Mouse (Mus musculus): ENCODE results near the gene Mip. TPM values are rescaled to one million over a fixed set of nuclear protein-coding genes. Genes with fewer than 3 reads are reported as not detected.
A peak's percentile ranks its signal among the peaks of the same experiment; 100 is the strongest.
"Not testable (repeated sequence)": the region's sequence is repeated elsewhere in the genome, so short reads cannot be mapped to it uniquely, and the experiment has no call there.

Gene Mip
- polyA plus RNA-seq (2015; fragmentation: Nextera tagmentation; extraction: Ambion mirVana): 0.13 and 0.21 TPM in 2 replicates

DNA sequence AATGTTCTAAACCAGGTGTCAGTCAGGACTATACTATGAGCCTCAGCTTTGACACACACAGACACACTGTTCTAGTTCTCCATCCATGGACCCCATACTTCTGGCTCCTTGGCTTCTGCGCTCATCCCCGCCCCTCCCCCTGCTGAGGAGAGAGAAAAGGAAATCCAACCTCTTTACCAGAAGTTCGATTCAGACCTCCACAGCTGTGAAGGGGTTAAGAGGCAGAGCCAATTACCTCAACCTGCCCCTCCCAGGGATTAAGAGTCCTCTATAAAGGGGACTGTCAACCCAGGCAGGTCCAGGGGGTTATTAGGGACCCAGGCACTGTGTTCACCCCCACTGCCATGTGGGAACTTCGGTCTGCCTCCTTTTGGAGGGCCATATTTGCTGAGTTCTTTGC is at the start of gene Mip:
Mip (plus strand) TSS at position 301 of the 400 bp plus-strand sequence.
- no peaks in the 10 kb centered on the region for H3K9me3 ChIP-seq (replicated peaks)
- 12% methylated on average over 4 of the region's 4 CpGs for WGBS
- H3K4me3 ChIP-seq: no peak within 1 kb of the TSS
- H3K27ac ChIP-seq: no peak within 1 kb of the TSS
- no peaks in the 10 kb centered on the region for H3K27me3 ChIP-seq
- H3K4me2 ChIP-seq: no peak within 1 kb of the TSS
- ATAC-seq: no peak
- H3K36me3 ChIP-seq (ENCODE audit: poor library complexity, severe bottlenecking): no peaks in the 10 kb centered on the region
- H3K4me1 ChIP-seq: peaks cover 11% of the 10 kb centered on the region; the same call in 1 of the 2 replicates
- no peak within 1 kb of the TSS for H3K9ac ChIP-seq

DNA sequence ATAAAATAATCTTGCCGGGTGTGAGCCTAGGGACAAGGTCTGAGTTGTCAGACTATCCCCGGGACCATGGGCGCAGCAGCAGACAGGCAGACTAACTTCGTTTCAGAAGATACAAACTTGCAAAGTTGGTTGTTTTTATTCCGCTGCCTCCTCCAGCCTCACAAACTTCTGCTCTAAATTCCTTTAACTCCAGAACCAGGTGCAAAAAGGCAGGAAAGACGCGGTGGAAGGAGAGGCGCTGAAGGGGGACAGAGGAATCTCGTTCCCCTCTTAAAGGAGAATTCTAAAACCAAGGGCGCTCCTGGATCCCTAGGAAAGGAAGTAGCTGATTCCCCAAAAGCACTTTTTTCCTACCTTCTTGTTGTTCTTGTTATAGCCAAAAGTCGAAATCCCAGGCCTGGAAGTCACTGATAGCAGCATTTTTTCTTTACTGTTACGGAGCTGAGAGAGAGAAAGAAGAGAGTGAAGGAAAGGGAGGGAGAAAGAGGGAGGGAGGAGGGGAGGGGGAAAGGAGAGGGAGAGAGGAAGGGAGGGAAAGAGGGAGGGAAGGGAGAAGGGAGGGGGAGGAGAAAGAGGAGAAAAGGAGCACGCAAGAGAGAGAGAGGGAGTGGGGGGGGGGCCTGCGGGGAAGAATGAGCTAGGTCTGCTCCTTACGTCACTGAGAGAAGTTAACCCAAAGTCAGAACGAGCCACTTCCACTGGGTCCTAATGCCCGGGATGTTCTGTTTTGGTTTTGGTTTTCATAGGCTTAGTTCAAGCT is 49.5 kb upstream of the Mip start:
- Histone ChIP-seq H3K27me3 (no peaks in the 10 kb centered on the region), H3K4me1 (peaks cover 22% of the 10 kb centered on the region), H3K9me3 (replicated peaks) (no peaks in the 10 kb centered on the region), H3K27ac (peak overlapping the region; percentile 22; the same call in 1 of the 2 replicates), H3K4me2 (peak overlapping the region; percentile 67), H3K4me3 (peak overlapping the region; percentile 52), H3K36me3 (ENCODE audit: poor library complexity, severe bottlenecking) (no peaks in the 10 kb centered on the region), H3K9ac (peak overlapping the region; percentile 68)
- under 1% methylated on average over 17 of the region's 17 CpGs for WGBS
- peak; percentile 92 for ATAC-seq

GRCm38 (mm10) chr10:128177316-128177715 is 48.3 kb upstream of the Mip start:
- WGBS: 89% methylated on average over 4 of the region's 4 CpGs
- no peak for ATAC-seq

DNA sequence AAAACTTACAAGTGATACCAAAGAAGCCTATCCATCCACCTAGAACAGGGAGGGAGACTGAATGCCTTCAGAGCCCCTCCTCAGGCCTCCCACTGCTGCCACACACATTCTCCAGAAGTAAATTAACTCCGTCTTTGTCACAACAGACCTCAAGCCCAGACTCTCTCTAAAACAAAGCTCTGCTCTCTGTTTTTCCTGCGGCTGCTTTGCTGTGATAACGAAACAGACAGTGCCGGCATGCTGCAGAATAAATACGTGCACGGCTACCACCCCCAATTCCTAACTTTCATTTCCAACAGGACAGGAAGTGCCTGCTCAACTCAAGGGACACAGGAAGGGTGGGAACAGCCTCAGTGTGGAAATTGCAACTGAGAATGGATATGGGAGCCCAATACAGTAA is 45.6 kb upstream of the Mip start, which contains the start of gene Rbms2:
Rbms2 (minus strand) TSS at position 309 of the 400 bp plus-strand sequence.
- Histone ChIP-seq H3K4me3 (no peak within 1 kb of the TSS), H3K9me3 (replicated peaks) (no peaks in the 10 kb centered on the region), H3K4me1 (peaks cover 15% of the 10 kb centered on the region), H3K9ac (peak within 1 kb of the TSS; percentile 12; the same call in 1 of the 2 replicates), H3K27ac (no peak within 1 kb of the TSS), H3K27me3 (no peaks in the 10 kb centered on the region), H3K4me2 (peak within 1 kb of the TSS; percentile 28), H3K36me3 (ENCODE audit: poor library complexity, severe bottlenecking) (no peaks in the 10 kb centered on the region)
- ATAC-seq: no peak
- 2% methylated on average over 6 of the region's 6 CpGs for WGBS

More at GRCm38 (mm10) chr10:128177316-128177715, 48.3 kb upstream of the Mip start:
- H3K9me3 ChIP-seq (replicated peaks): no peaks in the 10 kb centered on the region
- peaks cover 22% of the 10 kb centered on the region for H3K4me1 ChIP-seq
- no peak overlapping the region for H3K4me3 ChIP-seq
- no peak overlapping the region for H3K4me2 ChIP-seq
- H3K36me3 ChIP-seq (ENCODE audit: poor library complexity, severe bottlenecking): no peaks in the 10 kb centered on the region
- H3K27ac ChIP-seq: no peak overlapping the region
- H3K27me3 ChIP-seq: no peaks in the 10 kb centered on the region
- no peak overlapping the region for H3K9ac ChIP-seq

DNA sequence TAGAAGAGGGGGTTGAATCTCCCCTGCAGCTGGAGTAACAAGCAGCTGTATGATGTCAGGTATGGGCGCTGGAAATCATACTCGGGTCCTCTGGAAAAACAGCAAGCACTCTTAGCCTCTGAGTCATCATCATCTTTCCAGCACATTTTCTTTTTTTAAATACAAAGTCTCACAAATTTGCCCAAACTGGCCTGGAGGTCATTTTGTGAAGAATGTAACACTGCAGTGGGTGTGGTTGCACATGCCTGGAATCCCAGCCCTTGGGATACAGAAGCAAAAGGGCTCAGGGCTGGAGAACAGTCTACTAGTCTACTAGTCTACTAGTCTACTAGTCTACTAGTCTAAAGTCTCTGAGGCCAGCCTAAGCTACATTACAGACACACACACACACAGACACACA is 41.3 kb upstream of the Mip start:
- Histone ChIP-seq H3K27me3 (no peaks in the 10 kb centered on the region), H3K9ac (no peak overlapping the region), H3K27ac (no peak overlapping the region), H3K36me3 (ENCODE audit: poor library complexity, severe bottlenecking) (no peaks in the 10 kb centered on the region), H3K9me3 (replicated peaks) (no peaks in the 10 kb centered on the region), H3K4me2 (no peak overlapping the region), H3K4me3 (no peak overlapping the region), H3K4me1 (peaks cover 8% of the 10 kb centered on the region; the same call in 1 of the 2 replicates)
- 86% methylated on average over 2 of the region's 2 CpGs for WGBS
- ATAC-seq: no peak

DNA sequence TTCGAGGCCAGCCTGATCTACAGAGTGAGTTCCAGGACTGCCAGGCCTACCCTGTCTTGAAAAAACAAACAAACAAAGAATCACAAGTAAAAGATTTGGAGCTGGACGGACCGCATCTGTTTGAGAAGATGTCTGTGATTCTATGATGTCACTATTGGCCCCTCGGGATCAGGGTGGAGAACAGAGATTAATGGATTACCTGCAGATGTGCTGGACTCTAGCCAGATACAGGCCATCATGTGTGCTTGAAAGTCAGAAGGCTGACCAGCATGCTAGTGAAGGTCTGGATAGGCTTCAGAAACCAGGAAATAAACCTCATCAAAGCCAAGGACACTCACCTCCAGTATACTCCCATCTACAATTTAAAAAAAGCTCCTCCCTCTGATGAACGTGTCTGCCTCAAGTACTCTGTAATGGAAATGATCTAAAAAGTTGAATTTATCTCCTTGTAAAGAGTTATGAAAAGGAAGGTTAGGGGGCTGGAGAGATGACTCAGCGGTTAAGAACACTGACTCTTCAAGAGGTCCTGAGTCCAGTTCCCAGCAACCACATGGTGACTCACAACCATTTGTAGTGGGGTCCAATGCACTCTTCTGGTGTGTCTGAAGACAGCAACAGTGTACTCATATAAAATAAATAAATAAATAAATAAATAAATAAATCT is 40.2 kb upstream of the Mip start:
- Histone ChIP-seq H3K4me1 (0 out of 2 replicates have a peak, but pooled peaks cover 3% of the 10 kb centered on the region), H3K4me3 (no peak overlapping the region), H3K27ac (no peak overlapping the region), H3K27me3 (no peaks in the 10 kb centered on the region), H3K36me3 (ENCODE audit: poor library complexity, severe bottlenecking) (no peaks in the 10 kb centered on the region), H3K9ac (no peak overlapping the region), H3K9me3 (replicated peaks) (no peaks in the 10 kb centered on the region), H3K4me2 (no peak overlapping the region)
- whole genome bisulfite sequencing: 84% methylated on average over 6 of the region's 6 CpGs
- no peak for ATAC-seq

DNA sequence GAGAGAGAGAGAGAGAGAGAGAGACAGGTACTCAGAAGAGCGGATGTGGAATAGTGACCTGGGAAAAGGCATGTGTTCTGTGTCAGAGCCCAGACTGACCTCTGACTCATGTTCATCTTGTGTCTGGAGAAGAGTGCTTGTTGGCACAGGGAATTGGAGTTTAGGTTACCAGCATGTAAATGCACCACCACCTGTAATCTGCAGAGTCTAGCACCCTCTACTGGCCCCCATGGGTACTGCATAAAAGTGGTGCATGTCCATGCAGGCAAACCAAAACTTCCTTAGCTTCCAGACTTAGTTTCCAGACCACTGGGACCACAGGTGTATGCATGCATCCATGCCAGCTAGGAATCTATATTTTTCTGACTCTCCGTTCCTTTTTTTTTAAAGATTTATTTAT is 39.7 kb upstream of the Mip start:
- ATAC-seq: 0 out of 2 replicates have a peak, but pooled peaks have one; percentile 38
- no peak overlapping the region for H3K4me3 ChIP-seq
- H3K4me2 ChIP-seq: no peak overlapping the region
- H3K27ac ChIP-seq: no peak overlapping the region
- WGBS: 53% methylated on average over 2 of the region's 2 CpGs
- H3K27me3 ChIP-seq: no peaks in the 10 kb centered on the region; the same call in 1 of the 2 replicates
- H3K4me1 ChIP-seq: 0 out of 2 replicates have a peak, but pooled peaks cover 3% of the 10 kb centered on the region
- H3K9ac ChIP-seq: no peak overlapping the region
- no peaks in the 10 kb centered on the region for H3K36me3 ChIP-seq (ENCODE audit: poor library complexity, severe bottlenecking)
- no peaks in the 10 kb centered on the region for H3K9me3 ChIP-seq (replicated peaks)

DNA sequence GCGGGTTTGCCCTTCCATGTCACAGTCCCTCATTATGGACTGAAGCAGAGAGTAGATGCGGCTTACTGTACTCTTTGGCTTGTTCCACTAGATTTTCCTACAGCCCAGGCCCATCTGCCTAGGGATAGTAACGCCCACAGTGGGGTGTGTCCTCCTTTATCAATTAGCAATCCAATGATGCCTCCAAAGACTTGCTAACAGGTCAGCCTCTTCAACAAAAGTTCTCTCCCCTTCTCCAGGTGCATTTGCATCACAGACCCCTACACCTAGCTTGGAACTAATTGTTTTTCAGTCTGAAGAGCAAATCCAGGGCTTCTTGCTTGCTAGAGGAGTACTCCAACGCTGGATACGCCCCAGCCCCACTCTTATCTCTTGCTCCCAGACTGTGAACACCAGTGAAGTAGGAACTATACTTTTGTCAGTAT is 38.4 kb upstream of the Mip start:
- H3K4me2 ChIP-seq: no peak overlapping the region

DNA sequence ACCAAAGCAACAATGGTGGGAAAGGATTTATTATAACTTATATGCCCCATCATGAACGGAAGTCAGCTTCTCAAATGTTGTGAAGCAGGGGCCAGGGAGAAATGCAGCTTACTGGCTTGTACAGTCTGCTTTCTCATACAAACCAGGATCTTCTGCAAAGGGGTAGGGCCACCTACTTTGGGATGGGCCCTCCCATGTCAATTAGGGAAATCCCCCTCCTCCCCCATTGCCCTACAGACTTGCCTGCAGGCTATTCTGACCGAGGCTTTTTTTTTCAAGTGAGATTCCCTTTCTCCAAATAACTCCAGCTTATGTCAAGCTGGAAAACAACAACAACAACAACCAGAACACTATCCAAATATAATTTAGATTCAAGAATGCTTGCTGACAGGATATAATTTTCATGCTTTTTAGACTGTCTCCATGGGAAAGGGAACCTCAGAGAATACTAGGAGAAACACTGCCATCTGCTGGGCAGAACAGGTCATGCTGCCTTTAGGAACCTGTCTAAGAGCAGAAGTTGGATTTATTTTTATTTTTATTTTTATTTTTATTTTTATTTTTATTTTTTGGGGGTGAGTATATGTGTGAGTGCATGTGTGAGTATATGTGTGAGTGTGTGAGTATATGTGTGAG is 37.3 kb upstream of the Mip start:
- H3K27ac ChIP-seq: no peak overlapping the region
- no peak overlapping the region for H3K9ac ChIP-seq
- 43% methylated on average over 2 of the region's 2 CpGs for WGBS
- H3K9me3 ChIP-seq (replicated peaks): no peaks in the 10 kb centered on the region
- no peak overlapping the region for H3K4me2 ChIP-seq
- 0 out of 2 replicates have a peak, but pooled peaks cover 3% of the 10 kb centered on the region for H3K4me1 ChIP-seq
- no peaks in the 10 kb centered on the region for H3K36me3 ChIP-seq (ENCODE audit: poor library complexity, severe bottlenecking)
- no peak overlapping the region for H3K4me3 ChIP-seq
- H3K27me3 ChIP-seq: no peaks in the 10 kb centered on the region; the same call in 1 of the 2 replicates
- 0 out of 2 replicates have a peak, but pooled peaks have one; percentile 41 for ATAC-seq

More for the DNA sequence above, 38.4 kb upstream of the Mip start:
- no peak overlapping the region for H3K27ac ChIP-seq
- no peaks in the 10 kb centered on the region; the same call in 1 of the 2 replicates for H3K27me3 ChIP-seq
- H3K4me1 ChIP-seq: 0 out of 2 replicates have a peak, but pooled peaks cover 3% of the 10 kb centered on the region
- no peak overlapping the region for H3K4me3 ChIP-seq
- H3K9ac ChIP-seq: no peak overlapping the region
- no peaks in the 10 kb centered on the region for H3K9me3 ChIP-seq (replicated peaks)
- 64% methylated on average over 5 of the region's 5 CpGs for WGBS
- ATAC-seq: no peak
- H3K36me3 ChIP-seq (ENCODE audit: poor library complexity, severe bottlenecking): no peaks in the 10 kb centered on the region

- Histone ChIP-seq H3K9me3 (replicated peaks) (no peaks in the 10 kb centered on the region), H3K4me1 (peaks cover 12% of the 10 kb centered on the region), H3K4me2 (no peak overlapping the region), H3K27me3 (peaks cover 19% of the 10 kb centered on the region), H3K4me3 (no peak overlapping the region), H3K27ac (no peak overlapping the region), H3K9ac (no peak overlapping the region), H3K36me3 (ENCODE audit: poor library complexity, severe bottlenecking) (no peaks in the 10 kb centered on the region)
- WGBS: 85% methylated on average over 2 of the region's 2 CpGs
- ATAC-seq: no peak
Measured at GRCm38 (mm10) chr10:128191472-128191871, 34.2 kb upstream of the Mip start.

GRCm38 (mm10) chr10:128192030-128192766 is 33.4 kb upstream of the Mip start:
- not testable (repeated sequence) for H3K9me3 ChIP-seq (replicated peaks); H3K9ac ChIP-seq; H3K4me2 ChIP-seq; H3K36me3 ChIP-seq (ENCODE audit: poor library complexity, severe bottlenecking); H3K4me3 ChIP-seq; ATAC-seq; H3K27ac ChIP-seq
- Histone ChIP-seq H3K27me3 (peaks cover 25% of the 10 kb centered on the region), H3K4me1 (peaks cover 12% of the 10 kb centered on the region)
- WGBS: 92% methylated on average over 3 of the region's 3 CpGs
